ENCODE assay signal across 15 mouse cellular contexts in genomic region chr2:108302776-108303175, GRCm38 (mm10).
DNase-seq lines count a peak whose midpoint lies in the region; ATAC-seq lines count a peak whose summit lies in the region.
"Had no signal": no experiment of that assay in that cellular context is flagged by ENCODE, and none has a peak within 500 bp of the region (broad histone marks: within the 10 kb centered on the region; RNA-seq: fewer than 3 reads in every experiment).

No protein-coding gene starts in this region.

- peak; percentile 23 for DNase-seq in layer of hippocampus, adult 11-12 months (ENCODE audit: low spot score)
- DNase-seq in layer of hippocampus, postnatal 10 days (ENCODE audit: low spot score in 2 of 2), result no peak
- DNase-seq in right cerebral cortex, adult 2 months (ENCODE audit: low spot score in 2 of 2), result peak; percentile 37 to 54
- no peak for DNase-seq in right cerebral cortex, postnatal 25 days
- peak; percentile 23 to 79 for DNase-seq in left cerebral cortex, postnatal 25 days (ENCODE audit: low spot score in 2 of 2)
- DNase-seq in liver, result no peak
- no peak for DNase-seq in adrenal gland, postnatal 14 days
- DNase-seq: cerebellum, adult 18-20 months; cerebellum, postnatal 14 days; heart, postnatal 36 days; kidney, adult 2 months; lung, adult 18-20 months; lung, postnatal 10 days had no signal

- intact Hi-C loops in left cerebral cortex, postnatal 25 days (cut with DNase I), result no loop called here

- ATAC-seq in megakaryocyte, adult 5-6 weeks (ENCODE audit: poor library complexity, severe bottlenecking), result no peak
- ATAC-seq: inflammation-experienced regulatory T-cells, adult 6 months had no signal

Comparison
In these comparisons a context has a peak if more than half of its experiments do, and no peak if none do; other contexts are left out.
1. DNase-seq: peak in layer of hippocampus, adult 11-12 months (single experiment), right cerebral cortex, adult 2 months (2 of 2) and left cerebral cortex, postnatal 25 days (2 of 2); none in layer of hippocampus, postnatal 10 days (0 of 2), right cerebral cortex, postnatal 25 days (single experiment), liver (single experiment) and adrenal gland, postnatal 14 days (single experiment).